Mouse (Mus musculus) hindbrain, embryonic 16.5 days (tissue): ENCODE measurements around the gene Ttll7. TPM values are rescaled to one million over a fixed set of nuclear protein-coding genes. Genes with fewer than 3 reads are reported as not detected.

Source experiments
- ATAC-seq: fragments of 200-750 bp; cut with Nextera tagmentation; 2 replicates; pipeline ENCODE4 v1.8.0; 2017; ENCODE audit warnings: moderate TSS enrichment, moderate library complexity
- H3K27ac ChIP-seq: fragments of 300-500 bp; sonication (generic); 2 replicates; pipeline ENCODE4 v1.5.1; 2014; ENCODE audit warnings: low read depth, mild to moderate bottlenecking, control low read depth, low read length, moderate library complexity
- H3K27me3 ChIP-seq: fragments of 300-500 bp; sonication (generic); replicated peaks from 2 replicates; pipeline ENCODE4 v1.6.1; 2014; ENCODE audit warnings: low read length; ENCODE audit not compliant: control insufficient read depth, insufficient read depth
- H3K36me3 ChIP-seq: fragments of 300-500 bp; sonication (generic); 2 replicates; pipeline ENCODE4 v1.6.1; 2014; ENCODE audit warnings: mild to moderate bottlenecking, low read length, moderate library complexity, mixed read lengths; ENCODE audit not compliant: control insufficient read depth, insufficient read depth
- H3K4me1 ChIP-seq: fragments of 300-500 bp; sonication (generic); 2 replicates; pipeline ENCODE4 v1.6.1; 2014; ENCODE audit warnings: low read depth, low read length; ENCODE audit not compliant: control insufficient read depth, insufficient read depth
- H3K4me2 ChIP-seq: fragments of 300-500 bp; sonication (generic); 2 replicates; pipeline ENCODE4 v1.6.1; 2014; ENCODE audit warnings: mild to moderate bottlenecking, low read length, control low read depth, moderate library complexity
- H3K4me3 ChIP-seq: fragments of 300-500 bp; sonication (generic); 2 replicates; pipeline ENCODE4 v1.5.1; 2014; ENCODE audit warnings: mild to moderate bottlenecking, low read length, control low read depth, moderate library complexity
- H3K9ac ChIP-seq: fragments of 300-500 bp; sonication (generic); 2 replicates; pipeline ENCODE4 v1.6.1; 2014; ENCODE audit warnings: low read depth, mild to moderate bottlenecking, control low read depth, low read length, moderate library complexity
- H3K9me3 ChIP-seq: fragments of 300-500 bp; sonication (generic); 2 replicates; pipeline ENCODE4 v1.6.1; 2014; ENCODE audit warnings: mild to moderate bottlenecking, low read length, moderate library complexity; ENCODE audit not compliant: control insufficient read depth
- WGBS: fragments of 180-500 bp; shearing (Covaris S2); extraction: QIAGEN DNeasy Blood & Tissue Kit; methylation state at CpG from one replicate; pipeline ENCODE4 v1.1.7; 2014; 5-methylcytosine and 5-hydroxymethylcytosine counted together
- polyA plus RNA-seq: library from polyadenylated mRNA; unstranded; fragments of >200 nt; fragmentation: Nextera tagmentation; extraction: Ambion mirVana; gene quantifications from 2 replicates; pipeline ENCODE4 v1.2.1, GENCODE M21; 2015

Ttll7 gene
- polyA plus RNA-seq, 1 experiment from 2014 or later, result 7.8 TPM

GRCm38 (mm10) chr3:146927311-146928015 lies 75.3 kb downstream of the Ttll7 start:
- Histone ChIP-seq H3K27ac (no peak overlapping the region), H3K4me2 (no peak overlapping the region), H3K9ac (no peak overlapping the region), H3K4me3 (no peak overlapping the region), H3K27me3 (no peaks in the 10 kb centered on the region), H3K4me1 (no peaks in the 10 kb centered on the region), H3K36me3 (peaks cover 9% of the 10 kb centered on the region), H3K9me3 (no peaks in the 10 kb centered on the region)
- no peak for ATAC-seq
- 91% methylated on average over 6 of the region's 6 CpGs for WGBS

GRCm38 (mm10) chr3:146928141-146928540 lies 76.0 kb downstream of the Ttll7 start:
- no peak overlapping the region for H3K9ac ChIP-seq
- H3K27me3 ChIP-seq, result no peaks in the 10 kb centered on the region
- peaks cover 9% of the 10 kb centered on the region for H3K36me3 ChIP-seq
- H3K4me2 ChIP-seq, result no peak overlapping the region
- ATAC-seq, result no peak
- 88% methylated on average over 7 of the region's 7 CpGs for WGBS
- H3K27ac ChIP-seq, result no peak overlapping the region
- H3K4me3 ChIP-seq, result no peak overlapping the region
- H3K9me3 ChIP-seq, result no peaks in the 10 kb centered on the region
- no peaks in the 10 kb centered on the region for H3K4me1 ChIP-seq

- 78% methylated on average over 5 of the region's 5 CpGs for WGBS
- H3K27me3 ChIP-seq, result no peaks in the 10 kb centered on the region
- no peak overlapping the region for H3K27ac ChIP-seq
- H3K4me1 ChIP-seq, result no peaks in the 10 kb centered on the region
- no peaks in the 10 kb centered on the region for H3K9me3 ChIP-seq
- ATAC-seq, result no peak
- H3K4me3 ChIP-seq, result no peak overlapping the region
- no peak overlapping the region for H3K4me2 ChIP-seq
- no peak overlapping the region for H3K9ac ChIP-seq
- peaks cover 9% of the 10 kb centered on the region for H3K36me3 ChIP-seq
These were observed 76.8 kb downstream of the Ttll7 start for GRCm38 (mm10) chr3:146929011-146929410.

GRCm38 (mm10) chr3:146931190-146931589 lies 79.0 kb downstream of the Ttll7 start:
- Histone ChIP-seq H3K4me3 (no peak overlapping the region), H3K9me3 (no peaks in the 10 kb centered on the region), H3K27me3 (no peaks in the 10 kb centered on the region), H3K4me1 (no peaks in the 10 kb centered on the region), H3K27ac (no peak overlapping the region), H3K9ac (no peak overlapping the region), H3K36me3 (peaks cover 21% of the 10 kb centered on the region), H3K4me2 (no peak overlapping the region)
- no peak for ATAC-seq
- 93% methylated on average over 9 of the region's 9 CpGs for WGBS

GRCm38 (mm10) chr3:146932506-146932905 lies 80.3 kb downstream of the Ttll7 start:
- no peaks in the 10 kb centered on the region for H3K4me1 ChIP-seq
- no peak overlapping the region for H3K4me3 ChIP-seq
- no peak overlapping the region for H3K27ac ChIP-seq
- H3K27me3 ChIP-seq, result no peaks in the 10 kb centered on the region
- H3K4me2 ChIP-seq, result no peak overlapping the region
- H3K36me3 ChIP-seq, result peaks cover 24% of the 10 kb centered on the region
- ATAC-seq, result no peak
- no peak overlapping the region for H3K9ac ChIP-seq
- no peaks in the 10 kb centered on the region for H3K9me3 ChIP-seq
- WGBS, result 88% methylated on average over 5 of the region's 5 CpGs

- ATAC-seq, result no peak
- WGBS, result 83% methylated on average over 4 of the region's 4 CpGs
These were observed 84.7 kb downstream of the Ttll7 start for GRCm38 (mm10) chr3:146936888-146937287.

GRCm38 (mm10) chr3:146939391-146940250 lies 87.5 kb downstream of the Ttll7 start:
- peak overlapping the region; percentile 40 for H3K4me2 ChIP-seq
- H3K9me3 ChIP-seq, result no peaks in the 10 kb centered on the region
- H3K27me3 ChIP-seq, result no peaks in the 10 kb centered on the region
- H3K4me3 ChIP-seq, result no peak overlapping the region
- no peaks in the 10 kb centered on the region for H3K4me1 ChIP-seq
- ATAC-seq, result peak; percentile 92
- no peak overlapping the region for H3K27ac ChIP-seq
- WGBS, result 22% methylated on average over 21 of the region's 21 CpGs
- no peak overlapping the region; the same call in 1 of the 2 replicates for H3K9ac ChIP-seq
- H3K36me3 ChIP-seq, result peaks cover 10% of the 10 kb centered on the region

More at GRCm38 (mm10) chr3:146936888-146937287, 84.7 kb downstream of the Ttll7 start:
- Histone ChIP-seq H3K9me3 (no peaks in the 10 kb centered on the region), H3K36me3 (peaks cover 18% of the 10 kb centered on the region), H3K27me3 (no peaks in the 10 kb centered on the region), H3K27ac (no peak overlapping the region), H3K4me2 (no peak overlapping the region), H3K4me3 (no peak overlapping the region), H3K4me1 (no peaks in the 10 kb centered on the region), H3K9ac (no peak overlapping the region)

- Histone ChIP-seq H3K9me3 (no peaks in the 10 kb centered on the region), H3K27ac (no peak overlapping the region), H3K27me3 (no peaks in the 10 kb centered on the region), H3K4me3 (no peak overlapping the region), H3K4me1 (no peaks in the 10 kb centered on the region), H3K4me2 (no peak overlapping the region), H3K9ac (no peak overlapping the region), H3K36me3 (no peaks in the 10 kb centered on the region)
- no peak for ATAC-seq
- WGBS, result 92% methylated on average over 2 of the region's 2 CpGs
These were observed 90.9 kb downstream of the Ttll7 start for GRCm38 (mm10) chr3:146943101-146943500.

GRCm38 (mm10) chr3:146945342-146945741 lies 93.2 kb downstream of the Ttll7 start:
- Histone ChIP-seq H3K4me1 (no peaks in the 10 kb centered on the region), H3K27me3 (no peaks in the 10 kb centered on the region), H3K9me3 (no peaks in the 10 kb centered on the region), H3K36me3 (no peaks in the 10 kb centered on the region), H3K27ac (no peak overlapping the region), H3K4me3 (no peak overlapping the region), H3K4me2 (no peak overlapping the region), H3K9ac (no peak overlapping the region)
- 42% methylated on average over 2 of the region's 2 CpGs for WGBS
- no peak; the same call in 1 of the 2 replicates for ATAC-seq
